Mouse (Mus musculus) cerebellum, postnatal 25 days (tissue): Measurements from ENCODE around the gene Slfnl1.
A peak's percentile ranks its signal among the peaks of the same experiment; 100 is the strongest.

Experiments
- DNase-seq, 2 experiments: peaks; one replicate each; pipeline ENCODE4 v3.0.0; 2021; ENCODE audit warnings: mixed read lengths in 2 of 2

Gene Slfnl1

GRCm38 (mm10) chr4:120531986-120532385 lies at the start of gene Slfnl1:
Gene Slfnl1 (plus strand): TSS chr4:120532231.
- no peak for DNase-seq

DNA sequence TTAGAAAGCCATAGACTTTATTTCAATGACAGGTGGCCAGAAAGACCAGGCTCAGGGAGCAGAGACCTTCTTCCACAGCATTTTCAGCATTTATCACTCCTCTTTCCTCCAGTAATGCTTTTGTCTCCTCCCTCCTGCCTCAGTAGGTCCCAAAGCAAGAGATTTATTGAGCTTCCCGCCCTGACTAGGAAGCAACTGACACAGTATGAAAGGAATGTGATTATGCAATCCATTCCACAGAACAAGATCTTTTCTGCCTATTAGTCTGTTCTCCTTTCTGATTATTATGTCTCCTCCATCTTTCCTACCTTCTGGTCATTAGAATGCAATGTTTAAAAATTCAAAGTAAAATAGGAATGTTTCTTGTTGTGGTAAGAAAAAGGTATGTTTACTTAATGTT lies 44.3 kb upstream of the Slfnl1 start:
- no peak for DNase-seq

GRCm38 (mm10) chr4:120506955-120507354 lies 25.1 kb upstream of the Slfnl1 start:
- DNase-seq, result no peak

- DNase-seq, result no peak
These were observed 20.8 kb upstream of the Slfnl1 start for GRCm38 (mm10) chr4:120511203-120511602.

GRCm38 (mm10) chr4:120514366-120514765 lies 17.7 kb upstream of the Slfnl1 start:
- no peak for DNase-seq

DNA sequence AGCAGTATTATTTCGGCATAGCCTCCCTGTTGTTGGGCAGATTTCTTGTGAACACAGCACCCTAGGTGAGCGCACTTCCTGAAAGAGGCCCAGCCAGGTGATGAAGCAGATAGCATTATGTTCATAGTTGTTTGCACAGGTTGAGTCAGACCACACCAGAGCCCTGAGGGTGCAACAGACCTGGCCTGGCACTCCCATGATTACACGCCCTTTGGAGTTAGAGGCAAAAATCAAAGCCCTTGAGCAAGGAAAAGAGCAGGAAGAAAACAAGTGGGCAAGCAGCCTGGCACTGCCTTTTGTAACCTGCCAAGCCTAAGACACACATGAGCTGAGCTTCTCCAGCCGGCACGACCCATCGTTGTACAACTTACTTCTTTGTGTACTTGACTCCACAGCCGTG lies 15.5 kb upstream of the Slfnl1 start:
- DNase-seq, result no peak

DNA sequence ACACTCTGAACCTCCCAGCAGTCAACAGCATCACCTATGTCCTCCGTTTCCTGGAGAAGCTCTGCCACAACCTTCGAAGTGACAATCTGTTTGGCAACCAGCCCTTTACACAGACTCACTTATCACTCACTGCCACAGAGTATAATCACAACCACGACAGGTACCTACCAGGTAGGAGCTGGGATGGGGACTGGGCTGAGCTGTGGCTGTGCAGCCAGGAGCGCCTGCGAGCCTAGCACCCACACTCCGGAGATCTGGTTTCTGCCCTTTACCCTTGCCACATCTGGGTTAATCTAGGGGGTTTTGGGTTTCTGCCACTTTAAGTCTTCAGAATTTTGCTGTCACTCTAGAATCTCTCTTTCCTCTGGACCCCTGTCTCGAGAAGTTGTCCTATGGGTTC lies 15.1 kb upstream of the Slfnl1 start:
- no peak for DNase-seq

DNA sequence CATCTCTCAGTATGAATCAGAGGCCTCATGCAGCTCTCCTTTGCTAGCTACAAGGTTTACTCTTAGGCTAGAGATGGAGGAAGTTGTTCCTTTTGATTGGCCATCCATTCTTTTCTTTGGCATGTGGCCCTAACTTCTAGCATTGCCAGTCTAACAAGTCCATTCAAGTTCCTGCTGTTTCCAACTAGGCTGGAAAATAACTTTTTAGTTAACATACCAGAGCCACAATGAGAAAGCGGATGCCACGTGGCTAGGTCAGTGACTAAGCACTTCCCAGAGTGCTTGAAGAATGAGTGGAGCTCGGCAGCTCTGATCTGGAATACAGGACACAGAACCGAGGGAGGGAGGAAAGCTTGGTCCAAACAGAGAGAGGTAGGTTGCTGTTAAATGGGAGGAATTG lies 14.7 kb upstream of the Slfnl1 start:
- DNase-seq, result no peak

GRCm38 (mm10) chr4:120521761-120522160 lies 10.3 kb upstream of the Slfnl1 start:
- DNase-seq, result no peak

DNA sequence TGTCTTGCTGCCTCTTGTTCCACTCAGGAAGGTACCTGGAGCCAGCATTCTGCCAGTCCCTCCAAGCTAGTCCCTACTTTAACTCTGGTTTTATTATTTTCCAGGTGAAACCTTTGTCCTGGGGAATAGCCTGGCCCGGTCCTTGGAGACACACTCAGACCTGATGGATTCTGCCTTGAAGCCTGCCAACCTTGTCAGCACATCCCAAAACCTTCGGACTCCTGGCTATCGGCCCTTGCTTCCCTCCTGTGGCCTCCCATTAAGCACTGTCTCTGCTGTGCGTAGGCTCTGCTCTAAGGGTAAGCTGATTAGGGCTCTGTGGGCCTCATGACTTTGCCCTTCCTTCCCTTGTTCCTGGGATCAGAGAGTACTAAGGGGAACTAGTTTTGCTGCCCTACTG lies 9.7 kb upstream of the Slfnl1 start:
- no peak for DNase-seq

DNA sequence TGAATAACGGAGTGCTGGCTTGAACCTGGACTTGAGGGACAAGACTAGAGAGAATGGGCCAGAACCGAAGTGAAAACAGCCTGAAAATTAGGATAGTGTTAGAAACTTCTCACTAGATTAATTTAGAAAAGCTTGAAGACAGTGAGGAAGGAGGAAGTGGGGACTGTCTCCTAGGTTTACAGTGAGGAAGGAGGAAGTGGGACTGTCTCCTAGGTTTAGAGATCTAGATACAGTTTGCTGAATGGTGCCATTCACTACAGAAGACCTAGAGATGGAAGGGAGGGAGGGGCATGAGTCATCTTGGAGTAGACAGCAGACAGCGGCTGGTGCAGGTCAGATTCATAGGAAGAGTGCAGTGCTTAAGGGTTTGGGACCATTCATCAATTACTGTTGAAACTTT lies 8.9 kb upstream of the Slfnl1 start:
- DNase-seq, result no peak

GRCm38 (mm10) chr4:120528171-120528570 lies 3.9 kb upstream of the Slfnl1 start:
- no peak for DNase-seq

DNA sequence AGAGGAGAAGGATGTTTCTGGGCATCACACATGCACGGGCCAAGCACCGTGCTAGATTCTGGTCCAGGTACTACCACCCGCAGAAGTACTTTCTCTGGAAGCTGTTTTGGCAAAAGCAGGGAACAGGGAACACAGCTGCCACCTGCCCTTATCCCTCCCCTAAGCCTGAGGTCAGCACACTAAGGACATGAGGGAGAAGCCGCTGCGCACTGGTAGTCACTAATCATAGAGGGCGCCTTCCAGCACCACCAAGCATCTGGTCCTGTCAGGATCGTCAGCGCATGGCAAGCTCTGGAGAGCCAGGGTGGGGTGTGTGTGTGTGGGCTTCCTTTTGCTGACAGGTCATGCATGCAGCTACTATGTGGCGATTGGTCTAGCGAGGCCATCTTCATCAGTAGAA lies 6.6 kb downstream of the Slfnl1 start:
- no peak for DNase-seq

GRCm38 (mm10) chr4:120544896-120545295 lies 12.9 kb downstream of the Slfnl1 start:
- DNase-seq, result no peak

DNA sequence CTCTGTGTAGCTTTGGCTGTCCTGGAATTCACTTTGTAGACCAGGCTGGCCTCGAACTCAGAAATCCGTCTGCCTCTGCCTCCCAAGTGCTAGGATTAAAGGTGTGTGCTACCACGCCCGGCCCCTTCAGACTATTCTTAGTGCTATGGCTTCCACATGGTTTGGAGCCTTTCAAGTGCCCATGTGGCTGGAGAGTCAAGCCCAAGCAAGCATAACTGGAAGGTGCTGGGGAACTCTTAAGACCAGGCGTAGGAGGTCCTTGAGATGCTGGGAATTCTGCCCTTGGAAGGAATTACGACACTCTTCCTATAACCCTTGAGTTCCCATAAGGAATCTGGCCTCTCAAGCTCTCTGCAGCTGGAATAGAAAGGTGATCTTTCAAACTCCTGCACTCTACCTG lies 24.6 kb downstream of the Slfnl1 start:
- no peak for DNase-seq

GRCm38 (mm10) chr4:120565726-120566125 lies 33.7 kb downstream of the Slfnl1 start:
- no peak for DNase-seq

- no peak for DNase-seq
These were observed 36.0 kb downstream of the Slfnl1 start for GRCm38 (mm10) chr4:120568005-120568404.

DNA sequence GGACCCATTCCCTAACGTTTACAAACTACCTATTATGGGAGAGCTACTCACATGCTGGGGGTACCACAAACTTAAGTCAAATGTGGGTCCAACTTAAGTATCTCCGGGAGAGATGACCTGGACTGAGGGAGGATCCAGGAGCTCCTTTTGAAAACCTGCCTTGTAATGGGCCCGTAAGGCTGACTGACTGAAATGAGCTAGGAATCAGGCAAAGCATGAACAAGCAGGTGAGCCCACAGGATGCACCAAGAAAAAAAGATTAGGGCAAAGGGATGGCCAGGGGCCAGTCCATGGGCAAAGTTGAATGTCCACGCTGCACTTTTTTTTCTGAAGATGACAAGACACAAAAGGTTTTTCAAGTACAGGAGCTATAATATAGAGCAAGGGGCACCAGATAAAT lies 37.0 kb downstream of the Slfnl1 start:
- DNase-seq, result peak in 1 of 2 experiments; percentile 18

GRCm38 (mm10) chr4:120569486-120570437 lies 37.7 kb downstream of the Slfnl1 start, which contains the start of gene Ctps:
Gene Ctps (minus strand): TSS chr4:120570276.
- DNase-seq, result peak; percentile 97 to 98

DNA sequence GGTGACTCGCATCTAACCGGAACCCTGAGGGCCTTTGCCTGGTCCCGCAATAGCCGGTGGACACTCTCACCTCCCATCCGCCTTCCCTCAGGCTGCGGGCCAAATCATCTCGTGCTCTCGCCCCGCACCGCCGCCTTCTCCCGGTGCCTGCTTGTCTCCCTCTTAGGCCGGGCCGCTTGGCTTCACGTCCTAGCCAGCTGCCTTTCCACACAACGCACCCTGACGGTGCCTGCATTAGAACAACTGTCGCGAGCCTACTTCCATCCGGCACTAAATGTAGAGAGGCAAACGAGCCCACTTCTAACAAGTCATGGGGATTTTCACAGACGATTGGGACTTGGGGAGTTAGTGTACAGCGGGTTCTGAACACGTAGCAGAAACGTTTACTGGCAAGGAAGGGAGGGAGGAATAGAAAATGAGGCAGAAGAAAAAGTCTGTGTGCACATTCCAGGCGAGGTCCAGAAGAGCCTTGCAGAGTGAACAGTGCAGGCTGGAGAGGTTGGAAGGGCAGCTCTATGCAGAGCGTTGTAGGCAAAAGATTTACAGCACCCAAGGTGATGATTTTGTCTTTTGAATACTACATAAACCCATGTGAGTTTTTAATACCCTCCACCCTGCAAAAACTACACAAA lies 38.5 kb downstream of the Slfnl1 start:
- no peak for DNase-seq

DNA sequence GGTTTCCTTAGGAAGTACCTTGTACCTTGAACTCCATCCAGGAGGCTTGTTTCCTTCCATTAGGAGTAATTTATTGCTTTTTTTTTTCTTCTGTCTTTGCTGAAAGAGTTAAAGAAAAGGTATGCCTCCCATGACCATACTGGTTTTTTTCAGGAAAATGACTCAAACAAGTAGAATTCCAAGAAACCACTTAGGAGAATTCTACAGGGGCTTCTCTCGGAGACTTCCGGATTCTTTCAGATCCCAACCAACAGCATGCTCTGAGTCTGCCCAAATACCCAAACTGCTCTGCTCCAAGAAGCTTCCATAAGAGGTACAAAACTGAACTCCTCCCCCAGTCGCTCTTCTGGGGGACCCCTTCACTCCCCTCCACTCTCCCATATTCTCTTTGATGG lies 39.0 kb downstream of the Slfnl1 start:
- no peak for DNase-seq

DNA sequence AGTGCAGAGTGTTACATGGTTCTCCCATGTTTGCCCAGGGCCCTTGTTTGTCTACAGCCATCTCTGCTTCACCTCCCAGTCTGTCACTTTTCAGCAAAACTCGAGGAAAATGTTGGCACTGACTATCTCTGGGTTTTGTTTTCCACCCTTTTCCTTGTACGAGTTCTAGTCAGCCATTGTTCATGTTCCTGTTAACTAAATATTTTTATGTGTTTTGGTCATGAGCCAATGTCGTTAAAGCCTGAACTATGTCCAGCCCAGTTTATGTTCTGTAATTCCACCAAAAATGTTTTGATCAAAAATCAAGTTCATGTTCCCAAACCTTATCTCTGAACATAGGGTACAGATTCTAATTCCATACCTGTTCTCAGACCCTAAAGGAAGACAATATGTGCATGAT lies 39.7 kb downstream of the Slfnl1 start:
- DNase-seq, result no peak

DNA sequence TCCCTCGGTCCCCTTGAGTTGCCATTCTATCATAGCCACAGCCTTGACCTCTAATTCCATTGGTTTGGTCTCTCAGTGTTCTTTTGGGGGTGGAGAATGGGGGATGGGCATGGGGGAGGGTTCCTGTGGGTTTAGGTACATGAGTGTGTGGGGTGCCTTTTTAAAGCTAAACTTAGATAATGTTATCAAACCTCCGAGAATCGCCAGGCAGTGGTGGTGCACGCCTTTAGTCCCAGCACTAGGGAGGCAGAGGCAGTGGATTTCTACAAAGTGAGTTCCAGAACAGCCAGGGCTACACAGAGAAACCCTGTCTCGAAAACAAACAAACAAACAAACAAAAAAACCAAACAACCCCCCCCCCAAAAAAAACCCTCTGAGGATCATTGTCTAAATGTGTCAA lies 48.9 kb downstream of the Slfnl1 start:
- DNase-seq, result no peak

- no peak for DNase-seq
These were observed 49.7 kb downstream of the Slfnl1 start for GRCm38 (mm10) chr4:120581711-120582110.
